Mouse (Mus musculus): ENCODE results near the gene Opa1.
A peak's percentile ranks its signal among the peaks of the same experiment; 100 is the strongest.

Gene Opa1

GRCm38 (mm10) chr16:29656187-29656825, 77.2 kb downstream of the Opa1 start:
- DNase-seq (ENCODE audit: low spot score) = no peak

GRCm38 (mm10) chr16:29656901-29657300, 77.8 kb downstream of the Opa1 start:
- DNase-seq (ENCODE audit: low spot score) = no peak

GRCm38 (mm10) chr16:29657650-29658548, 78.8 kb downstream of the Opa1 start:
- no peak for DNase-seq (ENCODE audit: low spot score)

GRCm38 (mm10) chr16:29659101-29659810, 80.1 kb downstream of the Opa1 start:
- no peak for DNase-seq (ENCODE audit: low spot score)

GRCm38 (mm10) chr16:29663042-29663758, 84.1 kb downstream of the Opa1 start:
- DNase-seq (ENCODE audit: low spot score) = peak; percentile 14

GRCm38 (mm10) chr16:29664392-29664791, 85.3 kb downstream of the Opa1 start:
- DNase-seq (ENCODE audit: low spot score) = no peak

- DNase-seq (ENCODE audit: low spot score) = no peak
These were observed 88.0 kb downstream of the Opa1 start for GRCm38 (mm10) chr16:29666991-29667701.

- no peak for DNase-seq (ENCODE audit: low spot score)
These were observed 88.5 kb downstream of the Opa1 start for GRCm38 (mm10) chr16:29667702-29668061.

GRCm38 (mm10) chr16:29668451-29668850, 89.3 kb downstream of the Opa1 start:
- no peak for DNase-seq (ENCODE audit: low spot score)

- DNase-seq (ENCODE audit: low spot score) = no peak
These were observed 91.7 kb downstream of the Opa1 start for GRCm38 (mm10) chr16:29670806-29671205.

- DNase-seq (ENCODE audit: low spot score) = no peak
These were observed 94.1 kb downstream of the Opa1 start for GRCm38 (mm10) chr16:29673230-29673629.

GRCm38 (mm10) chr16:29679607-29680006, 100.5 kb downstream of the Opa1 start:
- no peak for DNase-seq (ENCODE audit: low spot score)

GRCm38 (mm10) chr16:29680548-29681175, 101.5 kb downstream of the Opa1 start:
- DNase-seq (ENCODE audit: low spot score) = no peak

- no peak for DNase-seq (ENCODE audit: low spot score)
These were observed 103.7 kb downstream of the Opa1 start for GRCm38 (mm10) chr16:29682555-29683431.

GRCm38 (mm10) chr16:29683563-29683962, 104.4 kb downstream of the Opa1 start:
- DNase-seq (ENCODE audit: low spot score) = no peak

GRCm38 (mm10) chr16:29684111-29684510, 105.0 kb downstream of the Opa1 start:
- no peak for DNase-seq (ENCODE audit: low spot score)

- DNase-seq (ENCODE audit: low spot score) = no peak
These were observed 105.5 kb downstream of the Opa1 start for GRCm38 (mm10) chr16:29684641-29685040.

GRCm38 (mm10) chr16:29686141-29686540, 107.0 kb downstream of the Opa1 start:
- no peak for DNase-seq (ENCODE audit: low spot score)

GRCm38 (mm10) chr16:29687987-29688885, 109.1 kb downstream of the Opa1 start:
- DNase-seq (ENCODE audit: low spot score) = no peak

All from urinary bladder, postnatal 14 days (tissue).